Mouse (Mus musculus) naive thymus-derived CD4-positive, alpha-beta T cell, adult 2 months (primary cell): ENCODE data around the gene Svs6.
"Not testable (repeated sequence)": the region's sequence is repeated elsewhere in the genome, so short reads cannot be mapped to it uniquely, and the experiment has no call there.

Source experiments
- DNase-seq: peaks from one replicate; pipeline ENCODE4 v3.0.0-alpha.2; 2011; ENCODE audit warnings: low read depth

Svs6 gene

DNA sequence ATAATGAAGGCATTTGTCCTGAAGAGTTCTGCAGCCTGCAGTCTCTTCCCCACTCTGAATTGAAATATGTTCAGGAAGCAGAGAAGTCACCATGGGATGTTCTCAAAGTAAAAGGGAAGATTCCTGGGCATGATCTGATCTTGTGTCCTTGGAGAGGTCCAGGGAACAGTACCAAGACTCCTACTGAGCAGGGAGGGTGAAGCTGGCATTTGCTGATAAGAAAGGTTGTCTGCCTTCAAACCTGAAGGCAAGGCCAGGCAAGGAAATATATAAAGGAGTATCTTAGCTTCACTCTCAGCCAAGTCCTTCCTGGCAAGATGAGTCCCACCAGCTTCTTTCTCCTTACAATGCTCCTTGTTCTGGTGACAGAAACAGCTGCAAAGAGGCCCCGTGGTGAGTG is at the start of gene Svs6:
TSS of gene Svs6 (plus strand) at position 301 of the 400 bp plus-strand sequence.
- not testable (repeated sequence) for DNase-seq

DNA sequence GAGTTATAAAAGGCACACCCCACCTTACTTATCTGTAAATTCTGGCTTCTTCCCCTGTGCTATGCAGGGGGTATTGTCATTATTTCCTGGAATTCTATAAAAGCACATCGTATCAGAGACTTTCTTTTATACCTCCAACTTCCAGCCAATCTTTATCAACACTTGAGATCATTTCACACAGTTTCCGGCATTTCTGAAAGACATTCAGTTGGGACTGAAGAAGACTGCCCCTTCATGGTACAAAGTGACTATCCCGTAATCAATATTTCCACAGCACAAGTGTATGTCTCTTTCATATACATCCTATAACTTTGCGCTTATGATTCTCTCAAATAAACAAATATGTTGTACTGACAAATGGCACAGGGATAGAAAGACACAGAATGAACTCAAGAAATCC is 38.2 kb upstream of the Svs6 start, which contains the start of gene Svs4:
TSS of gene Svs4 (minus strand) at position 101 of the 400 bp plus-strand sequence.
- no peak for DNase-seq

DNA sequence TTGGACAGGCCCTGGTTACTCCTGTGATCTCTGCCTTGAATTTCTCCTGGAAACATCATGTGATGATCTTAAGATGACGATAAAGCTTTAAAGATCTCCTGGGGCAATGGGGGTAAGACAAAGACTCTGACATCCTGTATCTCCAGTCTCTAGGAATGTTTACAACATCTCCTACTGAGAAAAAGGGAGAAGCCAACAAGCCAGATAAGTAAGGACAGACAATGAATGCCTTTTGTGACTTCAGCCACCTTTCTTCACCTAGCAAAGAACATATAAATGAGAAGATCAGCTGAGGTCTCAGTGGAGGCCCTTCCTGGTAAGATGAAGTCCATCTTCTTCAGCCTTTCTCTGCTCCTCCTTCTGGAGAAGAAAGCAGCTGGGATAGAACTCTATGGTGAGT is 27.6 kb upstream of the Svs6 start, which contains the start of gene Svs3a:
TSS of gene Svs3a (plus strand) at position 301 of the 400 bp plus-strand sequence.
- DNase-seq, result not testable (repeated sequence)

DNA sequence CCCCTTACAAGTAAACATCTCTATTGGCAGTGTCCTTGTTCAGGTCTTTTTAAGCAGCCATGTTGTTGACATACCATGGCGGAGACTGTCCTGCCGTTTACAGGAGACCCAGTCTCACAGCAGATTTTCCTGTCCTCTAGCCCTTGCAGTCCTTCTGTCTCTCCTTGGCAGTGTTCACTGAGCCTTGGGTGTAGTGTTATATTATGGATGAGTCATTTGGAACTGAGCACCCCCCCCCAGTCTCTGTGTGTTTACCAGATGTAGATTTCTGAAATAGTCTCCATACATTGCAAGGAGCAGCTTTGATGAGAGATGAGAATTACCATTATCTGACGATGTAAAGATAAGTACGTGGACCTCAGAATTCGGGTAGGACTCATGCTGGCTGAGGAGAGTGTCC is 4.0 kb upstream of the Svs6 start:
- no peak for DNase-seq

DNA sequence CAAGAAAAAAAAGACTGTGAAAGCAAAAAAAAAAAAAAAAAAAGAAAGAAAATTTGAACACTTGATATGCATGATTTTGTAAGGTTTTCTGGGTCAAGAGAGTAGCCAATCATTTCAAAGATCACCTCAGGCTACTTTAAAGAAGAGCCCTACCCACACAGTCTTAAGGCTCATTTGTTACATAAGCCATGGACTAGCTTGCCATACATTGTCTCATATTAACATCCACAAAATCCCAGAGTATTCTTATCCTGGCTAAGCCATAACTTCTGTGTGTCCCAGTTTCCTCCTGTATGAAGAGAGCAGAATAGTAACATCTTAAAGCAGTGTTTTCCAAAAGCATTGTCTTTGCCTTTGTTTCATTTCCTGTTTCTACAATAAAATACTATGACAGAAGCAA is 1.1 kb upstream of the Svs6 start:
- DNase-seq, result not testable (repeated sequence)

DNA sequence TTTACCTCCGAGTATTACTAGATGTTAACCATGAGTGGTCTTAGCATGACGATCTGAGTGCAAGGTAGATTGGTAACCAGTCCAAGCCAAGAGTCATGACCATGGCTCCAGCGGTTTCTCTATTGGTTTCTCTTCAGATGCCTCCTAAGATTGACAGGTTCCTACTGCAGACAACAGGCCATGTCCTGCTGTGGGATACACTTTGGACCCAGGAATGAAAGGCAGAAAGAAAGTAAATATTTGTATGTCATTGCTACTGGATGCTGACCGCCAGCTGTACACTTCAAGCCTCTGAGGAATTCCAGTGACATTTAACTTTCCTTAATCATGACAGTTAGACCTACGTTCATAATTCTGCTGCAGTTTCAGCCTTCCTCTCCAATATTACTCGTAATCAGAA is 4.4 kb downstream of the Svs6 start:
- DNase-seq, result no peak

DNA sequence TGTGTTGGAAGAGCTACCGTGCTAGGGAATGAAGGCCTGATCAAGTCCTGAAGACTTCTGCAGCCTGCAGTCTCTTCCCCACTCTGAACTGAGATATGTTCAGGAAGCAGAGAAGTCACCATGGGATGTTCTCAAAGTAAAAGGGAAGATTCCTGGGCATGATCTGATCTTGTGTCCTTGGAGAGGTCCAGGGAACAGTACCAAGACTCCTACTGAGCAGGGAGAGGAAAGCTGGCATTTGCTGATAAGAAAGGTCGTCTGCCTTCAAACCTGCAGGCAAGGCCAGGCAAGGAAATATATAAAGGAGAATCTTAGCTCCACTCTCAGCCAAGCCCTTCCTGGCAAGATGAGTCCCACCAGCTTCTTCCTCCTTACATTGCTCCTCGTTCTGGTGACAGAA is 15.9 kb downstream of the Svs6 start, which contains the start of gene Svs5:
TSS of gene Svs5 (plus strand) at position 301 of the 400 bp plus-strand sequence.
- DNase-seq, result not testable (repeated sequence)

DNA sequence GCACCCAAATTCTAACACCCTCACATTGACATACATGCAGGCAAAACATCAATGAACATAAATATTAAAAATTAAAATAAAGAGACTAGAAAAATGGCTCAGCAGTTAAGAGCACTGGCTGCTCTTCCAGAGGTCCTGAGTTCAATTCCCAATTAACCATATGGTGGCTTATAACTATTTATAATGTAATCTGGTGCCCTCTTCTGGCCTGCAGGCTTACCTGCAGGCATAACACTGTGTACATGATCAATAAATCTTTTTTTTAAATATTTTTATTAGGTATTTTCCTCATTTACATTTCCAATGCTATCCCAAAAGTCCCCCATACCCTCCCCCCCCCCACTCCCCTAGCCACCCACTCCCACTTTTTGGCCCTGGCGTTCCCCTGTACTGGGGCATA is 27.2 kb downstream of the Svs6 start:
- not testable (repeated sequence) for DNase-seq

DNA sequence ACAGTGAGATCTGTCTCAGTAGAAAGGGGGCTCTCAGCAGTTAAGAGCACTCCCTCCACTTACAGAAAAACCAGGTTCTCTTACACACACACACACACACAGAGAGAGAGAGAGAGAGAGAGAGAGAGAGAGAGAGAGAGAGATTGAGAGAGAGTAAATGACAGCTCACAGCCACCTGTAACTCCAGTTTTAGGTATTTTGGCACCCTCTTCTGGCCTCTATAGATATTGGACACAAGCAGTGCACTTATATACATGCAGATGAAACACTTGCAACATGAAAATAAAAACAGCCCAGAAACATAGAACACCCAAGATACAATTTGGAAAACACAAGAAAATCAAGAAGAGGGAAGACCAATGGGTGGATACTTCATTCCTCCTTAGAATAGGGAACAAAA is 31.1 kb downstream of the Svs6 start:
- DNase-seq, result not testable (repeated sequence)

DNA sequence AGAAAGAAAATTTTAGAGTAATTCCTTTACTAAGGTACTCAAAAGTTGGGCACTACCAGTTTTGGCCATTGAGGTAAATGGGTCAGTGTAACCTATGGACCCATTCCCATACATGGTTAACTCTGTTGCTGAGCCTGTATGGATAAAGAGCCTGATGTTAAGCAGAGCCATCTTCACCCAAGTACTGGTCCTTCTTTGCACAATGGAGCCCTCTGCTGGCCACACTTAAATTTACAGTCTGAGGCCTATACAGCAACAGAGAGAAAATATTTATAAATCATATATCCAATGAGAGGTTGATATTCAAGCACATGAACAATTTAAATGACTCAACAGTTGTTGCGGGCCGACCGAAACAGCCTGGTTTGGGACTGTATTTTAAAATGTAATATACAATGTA is 32.4 kb downstream of the Svs6 start:
- DNase-seq, result peak; percentile 31

DNA sequence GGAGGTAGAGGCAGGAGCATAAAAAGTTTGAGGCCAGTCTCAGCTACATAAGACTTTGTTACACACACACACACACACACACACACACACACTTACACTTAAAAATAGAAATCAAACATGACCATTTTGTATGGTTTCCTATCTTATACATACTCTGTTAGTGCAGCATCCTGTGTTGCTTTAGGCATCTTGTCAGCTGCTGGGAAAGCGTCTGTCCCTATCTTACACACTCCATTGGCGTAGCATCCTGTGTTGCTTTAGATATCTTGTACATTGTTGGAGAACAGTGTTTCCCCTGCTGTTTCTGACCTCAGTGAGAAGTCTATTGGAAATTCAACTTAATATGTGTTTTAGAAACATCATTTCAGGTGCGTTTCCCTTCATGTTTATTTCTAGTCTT is 36.1 kb downstream of the Svs6 start:
- DNase-seq, result peak; percentile 16

DNA sequence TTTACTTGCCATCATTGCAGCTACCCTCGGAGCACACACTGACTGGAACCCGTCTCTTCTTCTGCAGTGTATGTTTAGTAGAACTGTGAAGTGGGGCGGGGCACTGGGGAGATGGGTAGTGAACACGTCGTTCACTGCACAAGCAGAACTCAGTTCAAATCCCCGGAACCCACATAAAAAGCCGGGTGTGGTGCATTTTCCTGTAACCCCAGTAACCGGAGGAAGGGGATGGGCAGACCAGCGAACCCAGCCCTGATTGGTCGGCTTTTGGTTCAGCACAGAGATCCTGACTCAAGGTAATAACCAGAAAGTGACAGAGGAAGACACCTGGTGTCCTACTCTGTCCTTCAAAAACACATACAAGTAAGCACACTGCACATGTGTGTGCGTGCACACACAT is 36.8 kb downstream of the Svs6 start:
- DNase-seq, result peak; percentile 58

DNA sequence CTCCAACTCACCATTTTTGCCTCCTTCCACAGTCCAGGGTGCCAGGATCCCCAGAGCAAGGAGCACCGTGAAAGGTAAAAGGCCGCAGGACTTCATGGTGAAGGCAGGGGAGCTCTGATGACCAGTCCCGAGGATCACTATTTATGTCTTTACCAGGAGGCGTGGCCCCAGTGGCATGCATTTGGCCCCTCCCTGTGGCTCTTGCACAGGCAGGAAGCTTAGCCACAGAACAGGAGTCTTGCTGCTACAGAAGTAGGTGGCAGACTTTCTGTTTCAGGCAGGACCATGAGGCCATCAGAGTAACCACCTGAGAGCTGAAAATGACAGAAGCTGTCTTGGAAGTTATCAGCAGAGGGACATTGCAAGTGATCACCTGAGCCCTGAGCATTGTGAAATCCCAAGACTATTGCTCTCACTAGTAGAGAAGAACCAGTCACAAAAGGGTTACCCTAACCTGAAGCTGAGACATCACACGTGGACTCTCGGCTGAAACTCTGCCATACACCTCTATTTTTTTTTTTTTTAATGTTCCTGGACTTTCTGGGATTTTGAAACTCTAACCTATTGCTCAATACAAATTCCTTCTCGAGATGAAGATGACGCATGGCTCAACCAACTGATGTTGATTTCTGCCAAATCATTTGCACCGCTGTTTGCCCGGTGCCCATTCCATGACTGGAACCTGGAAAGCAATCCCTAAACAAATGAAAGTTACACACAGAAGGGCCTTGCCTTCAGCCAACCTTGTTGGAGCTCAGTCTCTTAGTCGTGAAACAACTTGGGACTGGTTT is 39.8 kb downstream of the Svs6 start:
- peak; percentile 41 for DNase-seq

DNA sequence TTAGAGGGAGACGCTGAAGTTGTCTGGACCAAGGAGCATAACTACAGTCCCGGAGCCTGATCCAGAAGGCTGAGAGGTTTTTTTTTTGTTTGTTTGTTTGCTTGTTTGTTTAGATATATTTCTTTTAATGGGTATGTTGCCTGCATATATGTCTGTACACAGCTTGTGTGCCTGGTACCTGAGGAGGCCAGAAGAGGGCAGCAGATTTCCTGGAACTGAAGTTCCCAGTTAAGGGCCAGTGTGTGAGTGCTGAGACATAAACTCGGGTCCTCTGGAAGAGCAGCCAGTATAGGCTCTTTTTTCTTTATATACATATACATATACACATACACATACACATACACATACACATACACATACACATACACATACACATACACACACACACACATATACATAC is 41.8 kb downstream of the Svs6 start:
- no peak for DNase-seq

DNA sequence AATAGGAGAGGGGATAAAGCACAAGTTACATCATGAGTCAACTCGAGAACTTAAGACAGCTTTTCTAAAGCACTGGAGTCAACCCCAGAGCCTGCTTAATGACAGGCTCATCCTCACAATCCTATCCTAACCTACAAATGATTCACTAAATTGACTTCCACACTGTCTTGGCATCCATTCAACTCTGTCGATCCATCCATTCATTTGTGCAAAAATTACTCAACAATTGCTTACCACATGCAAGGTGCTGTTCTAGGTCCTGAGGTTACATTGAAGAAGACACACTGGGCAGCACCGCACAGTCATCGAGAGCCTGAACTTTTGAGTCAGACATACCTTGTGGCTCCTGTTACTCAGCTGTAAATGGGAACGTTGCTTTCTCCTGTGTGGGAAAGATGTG is 42.5 kb downstream of the Svs6 start:
- DNase-seq, result no peak

DNA sequence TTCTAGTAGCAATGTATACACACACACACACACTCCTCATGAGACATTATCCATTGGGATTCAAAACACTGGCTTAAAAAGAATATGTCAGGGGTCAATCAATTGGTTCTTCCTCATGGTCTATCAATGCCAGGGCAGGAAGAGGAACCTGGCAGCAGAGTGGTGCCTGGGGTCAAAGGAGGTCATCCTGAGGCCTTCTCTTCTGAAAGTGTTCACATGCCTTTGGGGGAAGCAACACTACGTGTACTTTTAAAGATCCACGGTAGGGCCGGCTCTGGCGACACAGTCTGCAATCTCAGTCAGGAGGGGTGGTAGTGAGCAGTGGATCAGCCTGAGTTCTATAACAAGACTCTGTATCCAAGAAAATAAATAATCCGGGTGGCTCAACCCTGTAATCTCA is 43.1 kb downstream of the Svs6 start:
- no peak for DNase-seq

DNA sequence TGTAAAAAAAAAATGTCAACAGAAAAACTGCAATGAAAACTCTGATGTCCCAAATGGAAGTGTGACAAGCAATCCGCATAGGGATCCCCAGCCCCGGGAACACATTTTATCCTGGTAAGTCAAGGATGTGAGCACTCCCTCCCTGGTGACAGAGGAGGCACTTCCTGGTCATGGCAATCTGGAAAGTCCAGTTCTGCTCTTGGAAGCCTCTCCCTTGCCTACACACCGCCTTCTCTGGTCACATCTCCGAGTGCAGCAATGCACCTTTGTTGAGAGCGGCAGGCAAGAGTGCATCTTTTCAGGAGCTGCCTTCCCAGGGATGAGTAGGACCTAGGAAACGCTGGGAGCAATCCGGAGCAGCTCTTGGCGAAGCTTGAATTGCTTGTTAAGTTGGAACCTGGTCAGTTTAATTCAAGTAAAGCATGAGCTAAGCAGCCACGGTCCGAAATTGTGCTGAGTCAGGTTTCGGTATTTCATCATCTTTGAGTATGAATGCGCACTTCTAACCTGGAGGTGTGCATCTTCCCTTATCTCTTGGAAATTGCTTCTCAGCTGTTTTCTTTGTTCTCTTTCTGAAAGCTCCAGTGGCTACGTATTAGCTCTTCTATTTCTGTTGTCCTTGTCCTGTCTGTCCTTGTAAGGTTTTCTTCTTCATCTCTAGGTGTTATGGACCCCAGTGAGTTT is 44.6 kb downstream of the Svs6 start:
- no peak for DNase-seq

DNA sequence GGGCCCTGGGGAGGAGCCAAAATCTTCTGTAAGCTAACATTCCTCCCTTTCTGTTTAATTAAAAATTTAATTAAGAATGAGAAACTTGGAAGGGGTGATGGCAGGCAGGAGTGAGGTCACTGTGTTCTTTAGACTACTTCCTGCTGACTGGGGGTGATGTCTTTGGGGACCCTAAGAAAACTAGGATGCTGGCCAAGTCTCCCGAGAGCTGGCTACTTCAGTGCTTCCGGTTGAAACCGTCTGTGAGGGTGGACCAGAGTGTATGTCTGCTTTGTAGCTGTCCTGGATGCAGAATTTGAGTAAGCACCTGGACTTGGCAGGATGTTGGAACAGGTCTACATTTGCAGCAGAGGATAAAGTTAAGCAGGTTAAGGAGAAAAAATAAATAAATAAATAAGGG is 50.4 kb downstream of the Svs6 start:
- DNase-seq, result no peak
